Mouse (Mus musculus): ENCODE measurements around the gene Gm9573. TPM values are rescaled to one million over a fixed set of nuclear protein-coding genes. Genes with fewer than 3 reads are reported as not detected.

Gm9573 gene
- total and polyA plus RNA-seq, 2 experiments from 2014 or later = not detected

DNA sequence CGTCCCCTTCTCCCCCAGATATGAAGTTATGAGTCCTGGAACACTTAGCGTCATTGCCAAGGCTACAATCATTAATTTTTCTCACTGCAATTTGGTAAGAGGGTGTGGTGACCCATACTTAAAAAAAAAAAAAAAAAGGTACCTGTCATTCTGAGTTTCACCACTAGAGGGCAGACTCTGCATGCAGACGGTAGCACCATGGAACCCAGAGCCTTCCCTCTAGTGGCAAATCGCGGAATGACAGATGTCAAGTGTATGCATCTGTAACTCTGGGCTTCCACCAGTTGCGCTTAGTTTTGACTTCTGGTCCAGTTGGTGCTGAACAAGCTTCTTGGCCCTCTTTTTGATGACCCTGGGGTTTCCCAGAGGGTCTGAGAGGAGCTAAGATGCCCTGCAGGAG is 48.2 kb downstream of the Gm9573 start:
- Histone ChIP-seq H3K27me3 (ENCODE audit: control insufficient read depth, insufficient read depth, low read length) (peaks cover 8% of the 10 kb centered on the region; the same call in 1 of the 2 replicates), H3K27ac (ENCODE audit: low read depth) (no peak overlapping the region), H3K4me3 (ENCODE audit: low read depth, low read length) (no peak overlapping the region), H3K36me3 (replicated peaks; ENCODE audit: control insufficient read depth, insufficient read depth, low read length) (no peaks in the 10 kb centered on the region), H3K4me1 (ENCODE audit: control insufficient read depth, insufficient read depth) (no peaks in the 10 kb centered on the region), H3K9ac (replicated peaks; ENCODE audit: low read depth, low read length) (no peak overlapping the region), H3K4me2 (ENCODE audit: low read depth, low read length) (no peak overlapping the region), H3K9me3 (replicated peaks; ENCODE audit: control insufficient read depth, low read length) (no peaks in the 10 kb centered on the region)
- WGBS = 20% methylated on average over 6 of the region's 6 CpGs
- TF ChIP-seq EP300 (IDR thresholded peaks at IDR 0.05; ENCODE audit: low read depth) (no peak), CTCF (IDR thresholded peaks at IDR 0.05; ENCODE audit: low read depth) (peak; percentile 100)
- DNase-seq (ENCODE audit: low spot score) = peak; percentile 59
- 0 out of 2 replicates have a peak, but pooled peaks have one; percentile 47 for ATAC-seq (ENCODE audit: insufficient read depth, low read depth)

DNA sequence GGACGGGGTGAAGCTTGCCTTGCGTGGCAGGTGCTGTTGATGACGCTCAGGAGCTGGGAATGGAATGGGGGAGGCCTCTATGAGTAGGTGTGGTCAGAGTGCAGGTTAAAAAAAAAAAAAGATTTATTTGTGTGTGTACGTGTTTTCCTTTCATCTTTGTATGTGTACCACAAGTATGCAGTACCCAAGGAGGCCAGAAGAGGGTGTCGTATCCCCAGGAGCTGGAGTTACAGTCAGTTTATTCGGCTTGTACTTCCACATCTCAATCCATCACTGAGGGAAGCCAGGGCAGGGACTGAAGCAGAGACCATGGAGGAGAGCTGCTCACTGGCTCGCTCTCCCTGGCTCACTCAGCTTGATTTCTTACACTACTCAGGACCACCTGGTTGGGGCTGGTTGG is 55.0 kb downstream of the Gm9573 start:
- Histone ChIP-seq H3K27me3 (ENCODE audit: control insufficient read depth, insufficient read depth, low read length) (peaks cover 12% of the 10 kb centered on the region), H3K9ac (replicated peaks; ENCODE audit: low read depth, low read length) (no peak overlapping the region), H3K36me3 (replicated peaks; ENCODE audit: control insufficient read depth, insufficient read depth, low read length) (no peaks in the 10 kb centered on the region), H3K27ac (ENCODE audit: low read depth) (no peak overlapping the region), H3K4me1 (ENCODE audit: control insufficient read depth, insufficient read depth) (no peaks in the 10 kb centered on the region), H3K4me2 (ENCODE audit: low read depth, low read length) (no peak overlapping the region), H3K9me3 (replicated peaks; ENCODE audit: control insufficient read depth, low read length) (no peaks in the 10 kb centered on the region), H3K4me3 (ENCODE audit: low read depth, low read length) (no peak overlapping the region)
- 98% methylated on average over 7 of the region's 7 CpGs for WGBS
- ATAC-seq (ENCODE audit: insufficient read depth, low read depth) (no peak), DNase-seq (ENCODE audit: low spot score) (no peak)
- TF ChIP-seq CTCF (IDR thresholded peaks at IDR 0.05; ENCODE audit: low read depth) = no peak
- no peak for TF ChIP-seq EP300 (IDR thresholded peaks at IDR 0.05; ENCODE audit: low read depth)

DNA sequence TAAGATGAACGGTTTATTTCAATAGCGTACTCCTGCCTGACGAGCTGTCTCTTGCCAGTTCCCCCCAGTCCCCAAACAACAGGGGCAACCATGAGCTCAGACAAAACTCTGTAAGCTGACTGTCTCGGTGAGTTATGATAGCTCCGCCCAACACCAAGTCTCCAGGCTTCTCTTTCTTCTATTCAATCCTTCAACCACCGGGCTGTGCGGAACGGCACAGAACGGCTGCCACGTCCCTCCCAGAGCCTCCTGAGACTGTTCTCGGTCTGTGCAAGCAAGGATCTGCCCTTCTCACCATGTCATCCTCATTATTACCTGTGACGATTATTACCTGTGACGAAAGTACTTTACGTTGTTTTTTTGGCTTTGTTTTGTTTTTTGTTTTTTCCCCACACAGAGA is 55.6 kb downstream of the Gm9573 start:
- H3K9ac ChIP-seq (replicated peaks; ENCODE audit: low read depth, low read length) = no peak overlapping the region
- no peak for TF ChIP-seq EP300 (IDR thresholded peaks at IDR 0.05; ENCODE audit: low read depth)
- TF ChIP-seq CTCF (IDR thresholded peaks at IDR 0.05; ENCODE audit: low read depth) = no peak
- no peaks in the 10 kb centered on the region for H3K9me3 ChIP-seq (replicated peaks; ENCODE audit: control insufficient read depth, low read length)
- ATAC-seq (ENCODE audit: insufficient read depth, low read depth) = no peak
- DNase-seq (ENCODE audit: low spot score) = no peak
- H3K4me1 ChIP-seq (ENCODE audit: control insufficient read depth, insufficient read depth) = no peaks in the 10 kb centered on the region
- WGBS = 83% methylated on average over 14 of the region's 14 CpGs
- H3K27me3 ChIP-seq (ENCODE audit: control insufficient read depth, insufficient read depth, low read length) = peaks cover 9% of the 10 kb centered on the region
- no peak overlapping the region for H3K4me2 ChIP-seq (ENCODE audit: low read depth, low read length)
- H3K27ac ChIP-seq (ENCODE audit: low read depth) = no peak overlapping the region
- H3K36me3 ChIP-seq (replicated peaks; ENCODE audit: control insufficient read depth, insufficient read depth, low read length) = no peaks in the 10 kb centered on the region
- H3K4me3 ChIP-seq (ENCODE audit: low read depth, low read length) = no peak overlapping the region

DNA sequence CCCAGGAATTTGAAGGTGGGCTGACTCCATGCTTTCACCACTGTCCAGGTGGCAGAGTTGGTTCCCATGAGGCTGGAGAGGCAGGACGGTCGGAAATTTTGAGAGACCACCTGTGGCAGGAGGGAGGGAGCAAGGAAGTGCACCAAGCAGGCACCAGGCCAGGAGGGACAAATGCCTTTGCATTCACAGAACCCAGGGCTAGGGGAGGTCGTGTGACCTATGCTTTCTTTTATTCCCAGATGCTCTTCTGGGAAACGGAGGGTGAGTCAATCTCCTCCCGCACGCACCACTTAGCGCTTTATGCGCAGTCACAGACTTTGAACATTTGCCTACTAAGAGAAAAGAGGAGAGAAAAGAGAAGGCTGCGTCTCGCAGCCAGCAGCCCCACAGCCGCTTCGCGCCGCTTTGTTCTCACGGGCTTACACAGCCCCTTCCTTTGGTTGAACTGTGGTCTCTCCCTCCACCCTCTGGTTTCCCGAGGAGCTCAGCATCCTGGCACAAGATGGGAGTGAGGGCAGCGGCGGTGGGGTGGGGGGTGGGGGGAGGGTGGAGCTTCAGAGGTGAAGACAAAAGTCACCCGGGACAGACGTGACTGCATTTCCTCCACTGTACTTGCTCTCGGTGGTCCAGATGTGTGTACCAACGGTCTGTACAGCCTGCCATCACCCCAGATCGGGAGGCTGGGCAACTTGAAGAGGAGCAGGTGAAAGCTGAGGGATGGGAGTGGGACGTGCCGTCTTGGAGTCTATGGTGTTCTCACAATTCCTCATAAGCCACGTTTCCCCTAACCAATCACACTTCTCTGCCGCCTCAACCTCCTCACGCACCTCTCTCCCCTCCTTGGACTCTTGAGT is 57.1 kb downstream of the Gm9573 start:
- 8% methylated on average over 27 of the region's 28 CpGs for WGBS

More for the DNA sequence above, 57.1 kb downstream of the Gm9573 start:
- TF ChIP-seq EP300 (IDR thresholded peaks at IDR 0.05; ENCODE audit: low read depth) (no peak), CTCF (IDR thresholded peaks at IDR 0.05; ENCODE audit: low read depth) (no peak)
- Histone ChIP-seq H3K27ac (ENCODE audit: low read depth) (no peak overlapping the region), H3K36me3 (replicated peaks; ENCODE audit: control insufficient read depth, insufficient read depth, low read length) (no peaks in the 10 kb centered on the region), H3K4me1 (ENCODE audit: control insufficient read depth, insufficient read depth) (no peaks in the 10 kb centered on the region), H3K9ac (replicated peaks; ENCODE audit: low read depth, low read length) (no peak overlapping the region), H3K4me2 (ENCODE audit: low read depth, low read length) (peak overlapping the region; percentile 53), H3K27me3 (ENCODE audit: control insufficient read depth, insufficient read depth, low read length) (peaks cover 8% of the 10 kb centered on the region), H3K4me3 (ENCODE audit: low read depth, low read length) (peak overlapping the region; percentile 27), H3K9me3 (replicated peaks; ENCODE audit: control insufficient read depth, low read length) (no peaks in the 10 kb centered on the region)
- DNase-seq (ENCODE audit: low spot score) (no peak), ATAC-seq (ENCODE audit: insufficient read depth, low read depth) (no peak; the same call in 1 of the 2 replicates)

Other genes starting within 250 kb of the Gm9573 start
- 6.9 and 19.7 TPM in 2 replicates for gene H2-Q4, start 247.0 kb downstream of the Gm9573 start, total RNA-seq (2014; rRNA removed; ENCODE audit: low replicate concordance)
- 2.2 and 2.8 TPM in 2 replicates for gene H2-Q4, start 247.0 kb downstream of the Gm9573 start, polyA plus RNA-seq (2015; fragmentation: Nextera tagmentation; extraction: Ambion mirVana)
- 0.19 and 1.8 TPM in 2 replicates for gene H2-Q6, start 201.8 kb downstream of the Gm9573 start, total RNA-seq (2014; rRNA removed; ENCODE audit: low replicate concordance)
- 0.26 TPM in 2 replicates for gene H2-Q6, start 201.8 kb downstream of the Gm9573 start, polyA plus RNA-seq (2015; fragmentation: Nextera tagmentation; extraction: Ambion mirVana)
- not detected in 2 replicates for gene H2-Q7, start 187.5 kb downstream of the Gm9573 start, total RNA-seq (2014; rRNA removed; ENCODE audit: low replicate concordance)
- 1.1 TPM in 2 replicates for gene H2-Q7, start 187.5 kb downstream of the Gm9573 start, polyA plus RNA-seq (2015; fragmentation: Nextera tagmentation; extraction: Ambion mirVana)
- not detected in 2 replicates for gene H2-Q10, start 156.5 kb downstream of the Gm9573 start, total RNA-seq (2014; rRNA removed; ENCODE audit: low replicate concordance)
- gene H2-Q10, start 156.5 kb downstream of the Gm9573 start, polyA plus RNA-seq (2015; fragmentation: Nextera tagmentation; extraction: Ambion mirVana) = 0.10 and 0.11 TPM in 2 replicates
- not detected in 2 replicates for gene Pou5f1, start 120.6 kb downstream of the Gm9573 start, total RNA-seq (2014; rRNA removed; ENCODE audit: low replicate concordance)
- not detected in 2 replicates for gene Pou5f1, start 120.6 kb downstream of the Gm9573 start, polyA plus RNA-seq (2015; fragmentation: Nextera tagmentation; extraction: Ambion mirVana)
- gene Tcf19, start 109.8 kb downstream of the Gm9573 start, total RNA-seq (2014; rRNA removed; ENCODE audit: low replicate concordance) = 58.8 and 68.0 TPM in 2 replicates
- gene Tcf19, start 109.8 kb downstream of the Gm9573 start, polyA plus RNA-seq (2015; fragmentation: Nextera tagmentation; extraction: Ambion mirVana) = 21.3 and 23.3 TPM in 2 replicates
- 4.8 and 30.8 TPM in 2 replicates for gene Cchcr1, start 109.5 kb downstream of the Gm9573 start, total RNA-seq (2014; rRNA removed; ENCODE audit: low replicate concordance)
- 4.5 and 4.8 TPM in 2 replicates for gene Cchcr1, start 109.5 kb downstream of the Gm9573 start, polyA plus RNA-seq (2015; fragmentation: Nextera tagmentation; extraction: Ambion mirVana)
- 1.3 TPM in 1 of 2 replicates, not detected in the other for gene Psors1c2, start 93.4 kb downstream of the Gm9573 start, total RNA-seq (2014; rRNA removed; ENCODE audit: low replicate concordance)
- gene Psors1c2, start 93.4 kb downstream of the Gm9573 start, polyA plus RNA-seq (2015; fragmentation: Nextera tagmentation; extraction: Ambion mirVana) = 0.14 TPM in 1 of 2 replicates, not detected in the other
- 0.23 and 0.89 TPM in 2 replicates for gene Cdsn, start 74.5 kb downstream of the Gm9573 start, total RNA-seq (2014; rRNA removed; ENCODE audit: low replicate concordance)
- 0.37 and 0.48 TPM in 2 replicates for gene Cdsn, start 74.5 kb downstream of the Gm9573 start, polyA plus RNA-seq (2015; fragmentation: Nextera tagmentation; extraction: Ambion mirVana)
- gene 2300002M23Rik, start 59.2 kb downstream of the Gm9573 start, total RNA-seq (2014; rRNA removed; ENCODE audit: low replicate concordance) = not detected in 2 replicates
- not detected in 2 replicates for gene 2300002M23Rik, start 59.2 kb downstream of the Gm9573 start, polyA plus RNA-seq (2015; fragmentation: Nextera tagmentation; extraction: Ambion mirVana)
- not detected in 2 replicates for gene Sfta2, start 25.1 kb downstream of the Gm9573 start, total RNA-seq (2014; rRNA removed; ENCODE audit: low replicate concordance)
- not detected in 2 replicates for gene Sfta2, start 25.1 kb downstream of the Gm9573 start, polyA plus RNA-seq (2015; fragmentation: Nextera tagmentation; extraction: Ambion mirVana)
- not detected in 2 replicates for gene Mucl3, start 17.1 kb upstream of the Gm9573 start, total RNA-seq (2014; rRNA removed; ENCODE audit: low replicate concordance)
- not detected in 2 replicates for gene Mucl3, start 17.1 kb upstream of the Gm9573 start, polyA plus RNA-seq (2015; fragmentation: Nextera tagmentation; extraction: Ambion mirVana)
- 25.5 and 59.8 TPM in 2 replicates for gene Vars2, start 41.0 kb upstream of the Gm9573 start, total RNA-seq (2014; rRNA removed; ENCODE audit: low replicate concordance)
- 9.4 and 9.8 TPM in 2 replicates for gene Vars2, start 41.0 kb upstream of the Gm9573 start, polyA plus RNA-seq (2015; fragmentation: Nextera tagmentation; extraction: Ambion mirVana)
- 21.0 and 24.2 TPM in 2 replicates for gene Gtf2h4, start 47.1 kb upstream of the Gm9573 start, total RNA-seq (2014; rRNA removed; ENCODE audit: low replicate concordance)
- gene Gtf2h4, start 47.1 kb upstream of the Gm9573 start, polyA plus RNA-seq (2015; fragmentation: Nextera tagmentation; extraction: Ambion mirVana) = 18.0 and 21.2 TPM in 2 replicates
- gene Ddr1, start 78.0 kb upstream of the Gm9573 start, total RNA-seq (2014; rRNA removed; ENCODE audit: low replicate concordance) = 105 and 206 TPM in 2 replicates
- 63.9 and 71.8 TPM in 2 replicates for gene Ddr1, start 78.0 kb upstream of the Gm9573 start, polyA plus RNA-seq (2015; fragmentation: Nextera tagmentation; extraction: Ambion mirVana)
- 41.7 and 50.5 TPM in 2 replicates for gene Ier3, start 195.0 kb upstream of the Gm9573 start, total RNA-seq (2014; rRNA removed; ENCODE audit: low replicate concordance)
- 70.7 and 79.4 TPM in 2 replicates for gene Ier3, start 195.0 kb upstream of the Gm9573 start, polyA plus RNA-seq (2015; fragmentation: Nextera tagmentation; extraction: Ambion mirVana)
- 161 and 163 TPM in 2 replicates for gene Flot1, start 196.6 kb upstream of the Gm9573 start, total RNA-seq (2014; rRNA removed; ENCODE audit: low replicate concordance)
- gene Flot1, start 196.6 kb upstream of the Gm9573 start, polyA plus RNA-seq (2015; fragmentation: Nextera tagmentation; extraction: Ambion mirVana) = 122 and 132 TPM in 2 replicates
- 1,043 and 1,325 TPM in 2 replicates for gene Tubb5, start 211.7 kb upstream of the Gm9573 start, total RNA-seq (2014; rRNA removed; ENCODE audit: low replicate concordance)
- 259 and 267 TPM in 2 replicates for gene Tubb5, start 211.7 kb upstream of the Gm9573 start, polyA plus RNA-seq (2015; fragmentation: Nextera tagmentation; extraction: Ambion mirVana)
- gene Mdc1, start 214.9 kb upstream of the Gm9573 start, total RNA-seq (2014; rRNA removed; ENCODE audit: low replicate concordance) = 5.4 and 25.0 TPM in 2 replicates
- gene Mdc1, start 214.9 kb upstream of the Gm9573 start, polyA plus RNA-seq (2015; fragmentation: Nextera tagmentation; extraction: Ambion mirVana) = 2.3 and 3.0 TPM in 2 replicates
- 16.1 and 36.2 TPM in 2 replicates for gene Nrm, start 234.7 kb upstream of the Gm9573 start, total RNA-seq (2014; rRNA removed; ENCODE audit: low replicate concordance)
- 18.0 and 21.6 TPM in 2 replicates for gene Nrm, start 234.7 kb upstream of the Gm9573 start, polyA plus RNA-seq (2015; fragmentation: Nextera tagmentation; extraction: Ambion mirVana)
- gene Ppp1r18, start 239.0 kb upstream of the Gm9573 start, total RNA-seq (2014; rRNA removed; ENCODE audit: low replicate concordance) = 30.0 and 35.0 TPM in 2 replicates
- 10.0 and 11.6 TPM in 2 replicates for gene Ppp1r18, start 239.0 kb upstream of the Gm9573 start, polyA plus RNA-seq (2015; fragmentation: Nextera tagmentation; extraction: Ambion mirVana)

Data from heart, postnatal 0 days (tissue).